Mouse (Mus musculus): ENCODE data around the gene Gabrb3.
A peak's percentile ranks its signal among the peaks of the same experiment; 100 is the strongest.

Gene Gabrb3

DNA sequence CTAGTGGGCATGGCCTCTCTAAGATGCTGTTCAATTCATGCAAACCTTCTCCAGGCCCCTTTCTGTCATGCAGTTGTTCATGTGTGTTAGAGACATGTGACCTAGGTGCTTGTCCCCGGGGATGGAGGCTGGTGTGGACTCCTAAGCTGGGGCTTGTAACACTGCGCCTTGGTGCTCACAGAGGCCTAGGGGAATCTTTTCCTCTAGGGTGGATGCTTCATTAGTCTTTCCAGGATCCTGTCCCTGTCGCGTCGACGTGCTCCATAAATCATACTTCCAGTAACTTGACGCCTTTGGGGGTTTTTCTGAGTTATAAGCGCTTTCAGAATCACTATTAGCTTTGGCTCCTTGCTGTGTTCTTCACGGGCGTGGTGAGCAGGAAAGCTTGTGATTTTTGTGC is 113.2 kb downstream of the Gabrb3 start:
- no peak for DNase-seq (ENCODE audit: low spot score in 2 of 2)

DNA sequence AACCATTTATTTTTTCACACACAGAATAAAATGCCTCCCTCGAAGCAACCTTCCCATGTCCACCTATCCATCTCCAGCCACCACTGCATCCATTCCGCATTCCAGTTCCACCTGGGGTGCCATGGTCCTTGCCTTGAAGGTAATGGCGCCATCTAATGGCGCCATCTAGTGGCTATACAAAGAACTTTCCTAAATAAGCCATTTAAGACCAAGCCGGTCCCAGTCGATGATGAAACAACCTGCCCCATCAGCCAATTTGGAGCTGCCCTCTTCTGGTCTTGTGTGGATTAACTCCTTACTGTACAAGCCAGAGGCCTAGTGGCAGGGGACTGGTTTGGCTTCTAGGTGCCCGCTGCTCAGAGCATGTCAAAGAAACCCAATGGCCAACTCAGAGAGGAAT is 119.1 kb downstream of the Gabrb3 start:
- DNase-seq (ENCODE audit: low spot score in 2 of 2): no peak

DNA sequence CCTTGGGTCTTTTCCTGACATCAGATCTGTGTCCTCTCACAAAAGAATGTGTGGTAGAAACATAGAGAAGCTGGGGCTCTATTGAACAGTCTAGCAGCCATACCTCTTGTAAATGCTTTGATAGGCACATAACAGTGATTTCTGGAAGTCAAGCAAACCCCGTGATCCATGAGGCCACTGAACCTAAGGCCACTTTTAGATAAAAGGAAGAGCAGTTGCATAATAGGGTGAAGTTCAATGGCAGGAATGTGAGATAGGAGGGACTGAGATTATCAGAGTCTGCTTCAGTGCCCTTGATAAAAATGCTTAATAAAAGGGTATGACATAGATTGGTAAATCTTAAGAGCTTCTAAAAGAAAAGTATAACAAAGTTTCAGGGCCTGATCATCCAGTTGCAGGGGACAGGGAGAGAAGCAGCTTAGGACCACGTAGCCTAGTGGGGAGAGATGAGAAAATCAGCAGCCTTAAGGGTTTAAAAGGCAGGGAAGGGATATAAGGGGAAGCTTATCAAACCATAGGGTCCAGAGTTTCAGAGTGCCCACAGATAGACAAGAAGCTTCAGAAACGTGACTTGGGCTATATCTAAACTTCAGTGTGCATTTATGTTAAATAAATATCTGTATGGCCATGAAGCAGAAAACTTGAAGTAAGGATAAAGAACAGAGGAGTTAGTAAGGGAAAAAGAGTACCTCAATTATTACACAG is 141.4 kb downstream of the Gabrb3 start:
- no peak for DNase-seq (ENCODE audit: low spot score in 2 of 2)

DNA sequence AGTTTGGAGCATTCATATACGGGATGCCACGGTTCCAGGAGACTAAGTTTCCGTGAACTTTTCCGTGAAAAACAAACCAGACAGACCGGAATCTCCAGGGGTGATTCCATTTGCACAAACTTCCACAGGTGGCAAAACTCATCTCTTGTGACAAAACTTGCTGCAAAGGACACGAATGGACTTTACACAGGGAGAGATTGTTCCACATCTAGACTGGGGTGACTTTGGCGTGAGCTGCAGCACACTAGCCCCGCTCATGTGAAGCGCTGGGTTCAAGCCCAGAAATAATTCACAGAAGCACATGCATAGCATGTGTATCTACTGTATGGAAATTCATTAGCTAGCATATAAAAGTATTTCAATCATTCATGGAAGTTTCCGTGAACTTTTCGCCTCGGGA is 144.9 kb downstream of the Gabrb3 start:
- no peak for DNase-seq (ENCODE audit: low spot score in 2 of 2)

DNA sequence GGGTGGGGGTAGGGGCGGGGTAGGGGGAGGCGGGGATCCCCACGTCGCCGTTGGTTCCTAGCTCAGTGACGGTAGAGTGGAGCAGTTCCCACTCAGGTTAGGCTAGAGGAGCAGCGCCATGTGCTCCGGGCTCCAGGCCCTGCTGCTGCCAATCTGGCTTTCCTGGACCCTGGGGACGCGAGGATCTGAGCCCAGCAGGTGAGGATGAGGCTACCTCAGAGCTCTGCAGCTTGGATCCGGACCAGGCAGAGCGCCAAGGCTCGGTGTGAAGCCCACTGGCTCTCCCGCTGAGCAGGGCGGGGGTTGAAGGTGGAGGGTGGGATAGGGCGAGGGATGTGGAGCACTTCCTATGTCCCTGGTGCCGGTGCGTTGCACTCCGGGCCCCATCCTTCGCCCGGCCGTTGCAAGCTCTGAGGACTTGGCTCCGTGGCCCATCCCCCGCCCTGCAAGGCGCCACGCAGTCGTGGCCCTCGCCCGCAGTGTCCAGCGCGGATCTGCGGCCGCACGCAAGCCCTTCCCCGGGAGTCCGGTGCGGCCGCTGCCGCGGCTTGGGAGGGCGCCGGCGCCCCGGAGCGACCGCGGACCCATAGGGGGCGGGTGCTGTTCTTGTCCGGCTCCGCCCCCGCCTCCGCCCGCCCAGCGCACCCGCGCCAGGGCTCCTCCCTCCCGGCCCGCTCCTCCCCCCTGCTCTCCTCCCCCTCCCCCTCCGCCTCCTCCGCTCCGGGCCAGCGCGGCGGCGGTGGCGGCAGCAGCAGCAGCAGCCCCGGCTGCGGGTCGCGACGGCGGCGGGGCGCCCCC is 171.2 kb downstream of the Gabrb3 start:
- no peak for DNase-seq (ENCODE audit: low spot score in 2 of 2)

DNA sequence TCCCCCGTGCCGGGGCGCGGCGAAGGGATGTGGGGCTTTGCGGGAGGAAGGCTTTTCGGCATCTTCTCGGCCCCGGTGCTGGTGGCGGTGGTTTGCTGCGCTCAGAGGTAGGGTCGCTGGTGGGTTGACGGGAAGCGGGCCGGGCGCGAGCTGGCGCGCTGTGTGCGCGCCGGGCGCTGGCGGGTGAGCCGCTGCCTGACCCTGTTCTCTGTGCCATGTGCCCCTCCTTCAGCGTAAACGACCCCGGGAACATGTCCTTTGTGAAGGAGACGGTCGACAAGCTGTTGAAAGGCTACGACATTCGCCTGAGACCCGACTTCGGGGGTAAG is 171.7 kb downstream of the Gabrb3 start:
- no peak for DNase-seq (ENCODE audit: low spot score in 2 of 2)

DNA sequence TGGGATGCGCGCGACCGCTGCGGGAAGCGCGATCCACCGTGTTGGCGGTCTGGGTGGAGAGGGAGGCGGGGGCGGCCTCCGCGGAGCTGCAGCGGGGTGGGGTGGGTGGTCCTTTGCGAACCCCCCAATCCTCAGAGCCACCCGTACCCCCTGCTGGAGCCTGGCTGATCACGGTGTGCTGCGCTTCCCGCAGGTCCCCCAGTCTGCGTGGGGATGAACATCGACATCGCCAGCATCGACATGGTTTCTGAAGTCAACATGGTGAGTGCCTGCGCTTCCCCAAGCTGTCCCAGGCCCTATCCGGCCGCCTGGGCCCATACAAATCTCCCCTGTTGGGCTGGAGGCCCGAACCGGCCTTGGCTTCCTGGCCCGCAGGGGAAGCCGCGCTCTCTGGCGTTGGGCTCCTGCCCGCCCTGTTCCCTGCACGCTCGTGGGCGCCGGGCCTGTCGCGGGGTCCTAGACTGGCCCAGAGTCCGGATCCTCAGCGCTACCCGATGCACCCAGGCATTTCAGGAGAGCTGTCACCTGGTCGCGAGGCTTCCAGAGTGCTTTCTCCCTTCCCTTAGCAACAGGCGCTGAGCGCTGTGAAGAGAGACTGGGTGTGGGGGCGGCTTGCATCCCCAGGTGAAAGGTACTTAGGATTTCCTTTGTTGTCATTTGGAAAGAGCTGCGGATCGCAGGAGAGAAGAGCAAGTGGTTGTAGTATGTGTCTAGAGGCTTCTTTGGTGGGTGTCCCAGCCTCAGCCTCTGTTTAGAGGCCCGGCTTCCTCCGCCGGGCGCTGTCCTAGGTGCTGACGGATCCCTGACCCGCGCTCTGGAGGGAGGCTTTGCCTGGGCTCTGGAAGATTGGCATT is 172.3 kb downstream of the Gabrb3 start:
- no peak for DNase-seq (ENCODE audit: low spot score in 2 of 2)

DNA sequence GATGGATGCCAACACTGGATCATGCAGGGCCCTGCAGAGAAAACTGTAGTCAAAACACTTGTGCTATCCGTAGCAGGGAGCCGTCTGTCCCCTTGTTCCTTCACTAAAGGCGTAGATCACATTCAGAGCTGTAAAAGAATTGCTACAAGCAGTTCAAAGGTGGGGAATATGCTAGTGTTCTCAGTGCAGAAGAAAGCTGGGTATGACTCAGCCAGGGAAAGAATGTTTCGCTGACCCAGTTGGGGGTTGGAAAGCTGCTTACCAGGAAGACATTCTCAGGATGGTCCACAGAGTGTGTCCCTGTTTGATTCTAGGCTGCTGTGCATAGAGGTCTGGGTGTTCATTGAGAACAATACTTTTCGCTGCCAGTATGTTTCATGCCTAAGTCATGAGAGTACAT is 177.8 kb downstream of the Gabrb3 start:
- no peak for DNase-seq (ENCODE audit: low spot score in 2 of 2)

DNA sequence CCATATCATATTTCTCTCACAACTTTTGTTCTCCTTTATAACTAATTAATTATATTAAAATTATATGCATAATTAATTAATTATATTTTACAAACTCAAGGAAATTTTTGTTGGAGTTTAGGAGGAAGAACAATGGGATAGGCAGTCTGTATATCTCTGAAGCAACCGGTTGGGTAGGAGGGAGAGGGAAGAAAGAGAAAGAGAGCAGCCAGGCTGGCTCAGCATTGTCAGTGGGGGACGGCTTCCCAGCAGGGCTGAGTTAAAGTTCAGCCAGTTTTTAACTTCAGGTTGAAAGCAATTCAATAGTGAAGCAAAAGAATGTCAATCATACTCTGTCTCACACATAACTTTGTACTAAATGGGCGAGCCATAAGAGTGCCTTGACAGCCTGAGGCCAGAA is 199.2 kb downstream of the Gabrb3 start:
- DNase-seq (ENCODE audit: low spot score in 2 of 2): no peak

DNA sequence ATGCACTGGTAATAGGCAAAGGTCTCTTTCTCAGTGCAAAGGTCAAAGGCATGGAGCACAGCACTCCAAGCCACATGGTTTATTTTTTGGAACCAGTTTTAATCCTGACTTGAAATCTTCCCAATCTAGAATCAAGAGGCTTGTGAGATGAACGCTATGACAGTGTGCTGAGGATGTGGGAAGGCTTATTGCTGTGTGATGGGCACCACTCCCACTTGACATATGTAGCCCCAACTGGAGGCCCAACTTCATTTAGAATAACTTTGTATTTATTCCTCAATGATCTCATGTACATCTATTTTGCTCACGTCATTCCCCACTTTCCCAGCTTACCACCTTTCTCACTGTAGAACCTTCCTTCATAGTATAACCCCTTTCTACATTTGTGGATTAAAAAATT is 200.5 kb downstream of the Gabrb3 start:
- DNase-seq (ENCODE audit: low spot score in 2 of 2): no peak

DNA sequence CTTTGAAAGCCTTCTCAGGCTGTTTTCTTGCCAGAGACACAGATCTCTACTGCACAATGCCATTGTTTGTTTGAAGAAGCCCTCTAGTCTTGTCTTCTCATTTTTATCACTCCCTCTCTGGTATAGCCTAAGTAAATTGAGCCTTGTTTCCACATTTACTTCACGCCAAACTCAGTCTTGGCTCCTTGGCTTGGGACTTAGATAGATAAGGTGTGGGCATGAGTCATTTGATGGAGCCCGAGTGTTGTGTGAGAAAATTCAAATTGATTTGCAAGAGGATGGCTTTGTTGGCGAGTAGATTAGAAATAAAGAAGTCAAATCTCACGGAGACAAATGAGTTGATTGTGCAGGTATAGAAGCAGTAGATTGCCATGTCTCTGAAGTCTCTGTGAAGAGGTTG is 204.2 kb downstream of the Gabrb3 start:
- no peak for DNase-seq (ENCODE audit: low spot score in 2 of 2)

DNA sequence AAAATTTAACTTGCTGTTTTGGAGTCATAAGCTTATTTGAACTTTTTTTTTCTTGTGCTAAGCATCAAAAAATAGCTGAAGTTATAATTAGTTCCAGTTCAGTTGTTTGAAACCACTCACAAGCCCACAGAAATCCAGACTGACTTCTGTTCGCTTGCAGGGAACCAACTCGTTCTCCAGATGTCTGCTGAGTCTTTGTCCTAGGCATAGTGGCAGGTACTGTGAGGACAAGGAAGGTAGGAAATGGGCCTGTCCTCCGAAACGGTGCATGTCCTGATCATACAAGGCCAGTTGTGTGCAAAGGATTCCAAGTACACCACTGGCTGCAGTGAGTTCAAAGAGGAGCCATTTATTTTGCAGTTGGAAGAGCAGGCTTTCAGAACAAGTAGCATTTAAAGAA is 215.5 kb downstream of the Gabrb3 start:
- DNase-seq (ENCODE audit: low spot score in 2 of 2): no peak

DNA sequence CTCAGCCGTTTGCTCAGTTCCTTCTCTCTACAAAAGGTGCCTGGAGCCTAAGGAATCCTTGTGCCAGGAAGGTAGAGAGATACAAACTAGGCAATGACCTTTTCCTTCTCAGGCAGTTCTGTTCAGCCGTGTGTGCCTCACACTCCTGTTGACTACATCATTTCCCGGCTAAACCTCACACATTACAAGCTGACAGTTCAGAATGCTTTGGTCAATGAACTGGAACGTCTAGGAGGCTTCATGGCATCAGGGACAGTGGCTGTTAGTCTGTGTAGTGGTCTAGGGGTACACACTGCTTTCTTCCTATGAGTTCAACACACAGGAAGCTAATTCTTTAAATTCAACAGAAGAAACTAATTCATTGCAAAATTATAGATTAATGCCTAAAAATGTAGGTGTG is 216.2 kb downstream of the Gabrb3 start:
- DNase-seq (ENCODE audit: low spot score in 2 of 2): no peak

DNA sequence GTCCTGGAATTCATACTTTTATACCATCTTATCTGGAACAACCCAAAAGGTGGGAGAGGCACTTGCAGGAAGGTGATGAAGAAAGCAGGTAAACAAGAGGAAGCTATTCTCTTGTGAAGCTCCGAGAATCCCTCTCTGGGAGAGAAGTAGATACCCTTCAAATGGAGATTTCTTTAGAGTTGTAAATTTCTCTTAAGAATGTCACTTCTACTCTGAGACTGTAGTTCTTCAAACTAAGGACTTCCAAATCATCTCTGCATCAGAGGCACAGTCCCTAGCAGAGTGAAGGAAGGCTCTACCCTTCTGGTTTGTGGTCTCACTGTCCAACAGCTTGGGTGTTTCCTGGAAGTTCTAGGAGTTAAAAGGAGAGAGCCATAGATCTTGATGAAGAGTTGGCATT is 221.3 kb downstream of the Gabrb3 start:
- no peak for DNase-seq (ENCODE audit: low spot score in 2 of 2)

DNA sequence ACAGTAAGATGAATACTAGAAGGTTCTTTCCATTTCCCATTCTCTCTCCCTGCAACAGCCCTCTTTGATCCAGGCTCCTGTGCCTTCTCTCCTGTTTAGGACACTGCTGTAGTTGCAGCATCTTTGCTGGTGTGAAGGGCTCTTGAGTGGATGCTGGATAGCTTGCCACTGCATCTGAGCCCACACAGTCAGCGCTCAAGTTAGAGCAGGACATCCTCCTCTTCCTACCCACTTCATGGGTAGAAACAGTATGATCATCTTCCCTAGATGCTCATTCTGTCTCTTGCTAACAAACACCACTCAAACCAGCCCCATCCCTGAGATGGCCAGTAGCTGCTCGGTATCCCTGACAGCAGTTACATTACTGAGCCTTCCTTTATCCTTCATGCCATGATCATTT is 227.9 kb downstream of the Gabrb3 start:
- DNase-seq (ENCODE audit: low spot score in 2 of 2): no peak

DNA sequence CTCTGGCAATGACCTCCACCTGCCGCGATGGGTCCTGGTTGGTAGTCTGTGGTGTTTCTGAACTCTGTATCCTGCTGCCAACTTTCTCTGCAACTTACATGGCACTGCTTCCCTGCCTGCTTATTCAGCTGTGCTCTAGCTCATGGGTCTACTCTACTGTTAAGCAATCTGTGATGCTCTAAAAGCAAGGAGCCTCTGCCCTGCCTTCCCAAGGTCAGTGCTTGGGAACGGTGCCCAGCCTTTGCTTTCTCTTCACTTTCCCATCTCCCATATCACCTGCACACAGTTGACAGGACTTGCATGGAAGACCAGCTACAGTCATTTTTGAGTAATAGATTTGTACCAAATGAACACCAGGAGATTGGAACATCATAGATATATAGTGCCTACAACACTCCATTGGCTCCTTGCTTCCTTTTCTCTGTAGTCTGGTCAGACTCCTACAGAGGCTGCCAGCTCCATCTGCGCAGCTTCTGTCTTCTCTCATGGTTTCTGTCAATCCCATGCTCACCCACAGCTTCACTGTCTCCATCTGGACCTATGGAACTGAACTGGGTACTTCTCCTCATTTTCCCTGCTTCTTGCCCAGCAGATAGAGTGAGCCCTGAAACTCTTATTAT is 228.8 kb downstream of the Gabrb3 start:
- DNase-seq (ENCODE audit: low spot score in 2 of 2): no peak

DNA sequence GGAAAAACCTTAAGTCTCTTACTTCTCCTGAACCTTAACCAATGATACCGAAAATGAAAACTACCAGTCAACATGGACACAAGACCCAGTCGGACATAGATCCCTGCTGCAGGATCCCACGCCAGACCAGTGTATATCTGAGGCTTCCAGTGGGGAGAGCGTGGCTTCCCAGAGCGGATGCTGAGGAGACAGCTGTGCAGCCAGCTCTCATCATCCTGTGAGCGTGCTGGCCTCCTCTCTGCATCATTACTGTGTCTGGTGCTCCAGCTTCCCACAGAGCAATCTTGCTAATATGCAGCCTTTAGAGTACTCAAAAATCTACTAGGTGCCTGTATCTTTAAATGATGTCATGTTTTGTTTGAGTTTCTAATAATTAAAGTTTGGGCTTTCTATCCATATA is 257.9 kb downstream of the Gabrb3 start:
- DNase-seq (ENCODE audit: low spot score in 2 of 2): no peak

DNA sequence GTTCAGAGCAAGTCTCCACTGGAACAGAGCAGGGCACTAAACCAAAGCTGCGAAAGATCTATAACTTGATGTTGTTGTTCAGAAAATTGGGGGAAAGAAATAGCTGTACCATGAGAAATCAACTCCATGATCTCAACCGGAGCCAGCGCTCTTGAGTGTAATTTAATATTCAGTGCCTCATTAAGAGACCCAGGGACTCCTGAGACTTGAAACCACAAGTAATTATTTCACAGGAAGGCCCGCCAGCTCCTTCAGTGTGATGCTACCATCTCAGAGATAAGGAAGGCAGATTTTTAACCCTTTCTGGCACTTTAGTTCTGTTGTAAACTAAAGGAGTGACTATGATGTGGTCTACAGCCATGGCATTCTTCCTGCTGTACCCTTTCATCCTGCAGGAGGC is 270.3 kb downstream of the Gabrb3 start:
- DNase-seq (ENCODE audit: low spot score in 2 of 2): no peak

DNA sequence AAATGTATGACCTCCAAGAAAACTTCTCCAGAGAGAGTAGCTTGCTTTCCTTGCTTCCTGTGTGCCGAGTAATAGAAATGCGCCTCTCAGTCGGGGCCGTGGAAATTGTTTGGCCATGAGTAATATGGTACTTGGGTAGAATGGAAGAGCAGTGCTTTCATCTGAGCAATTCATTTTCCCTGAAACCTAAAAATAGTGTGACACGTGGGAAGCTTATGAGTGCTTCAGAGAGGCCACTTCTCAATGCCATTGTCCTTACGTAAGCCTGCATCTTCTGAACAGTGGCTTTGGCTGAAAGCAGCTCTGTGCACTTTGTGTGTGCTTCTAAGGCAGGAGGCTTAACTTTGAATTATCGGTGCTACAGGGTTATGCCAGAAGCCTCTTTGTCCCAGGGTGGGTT is 280.9 kb downstream of the Gabrb3 start:
- peak; percentile 28 to 59 for DNase-seq (ENCODE audit: low spot score in 2 of 2)

DNA sequence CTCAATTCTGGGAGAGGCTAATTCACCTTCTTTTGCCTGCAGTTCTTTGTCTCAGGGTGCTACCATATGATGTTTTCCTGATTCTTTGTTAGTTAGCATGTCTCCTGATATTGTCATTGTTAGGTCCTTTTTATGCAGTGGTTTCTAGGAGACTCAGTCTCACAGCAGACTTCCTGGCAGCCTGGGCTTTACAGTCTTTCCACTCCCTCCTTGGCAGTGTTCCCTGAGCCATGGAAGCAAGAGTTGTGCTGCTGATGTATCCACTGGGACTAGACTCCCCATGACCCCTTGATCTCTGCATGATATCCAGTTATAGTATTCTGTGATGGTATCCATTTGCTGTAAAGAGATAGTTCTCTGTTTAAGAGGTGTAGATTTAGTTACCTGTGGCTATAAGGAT is 281.6 kb downstream of the Gabrb3 start:
- DNase-seq (ENCODE audit: low spot score in 2 of 2): peak in 1 of 2 experiments; percentile 11

DNA sequence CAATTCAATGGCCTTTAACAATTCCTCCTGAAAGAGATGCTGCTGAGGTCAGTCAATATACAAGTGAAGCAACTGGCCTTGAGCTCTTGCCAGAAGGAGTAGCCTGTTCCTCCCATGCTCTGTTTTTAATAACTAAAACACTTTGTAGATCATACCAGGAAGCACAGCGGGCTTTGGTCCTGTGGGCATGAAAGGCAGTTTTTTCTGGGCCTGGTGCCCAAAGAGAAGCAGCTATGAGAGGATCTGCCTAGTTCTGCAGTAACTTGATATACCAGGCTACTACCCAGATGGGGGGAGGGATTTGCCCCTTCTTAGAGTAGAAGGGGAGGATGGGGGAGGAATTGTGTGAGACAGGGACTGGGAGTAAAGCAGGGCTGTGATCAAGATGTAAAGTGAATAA is 284.1 kb downstream of the Gabrb3 start:
- DNase-seq (ENCODE audit: low spot score in 2 of 2): peak; percentile 21 to 52

DNA sequence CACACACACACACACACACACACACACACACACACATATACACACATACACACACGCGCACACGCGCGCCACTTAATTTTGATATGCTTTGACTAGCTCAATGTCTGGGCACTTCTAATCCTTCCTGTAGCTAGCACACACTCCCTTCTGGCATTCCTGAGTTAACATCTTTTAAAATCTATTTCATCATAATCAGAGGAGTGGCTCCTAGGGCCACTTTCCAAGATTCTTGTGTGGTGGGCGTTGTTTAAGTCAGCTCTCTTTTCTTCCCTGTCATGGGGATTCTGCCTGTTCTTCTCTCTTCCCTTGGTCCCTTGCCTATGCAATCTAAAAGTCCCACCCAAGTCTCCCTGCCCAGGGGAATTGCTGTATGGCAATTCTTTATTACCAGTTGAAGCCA is 286.6 kb downstream of the Gabrb3 start:
- DNase-seq (ENCODE audit: low spot score in 2 of 2): no peak

Measured in heart, adult 9 months (tissue).